Mouse (Mus musculus): ENCODE measurements at regions not wholly inside any gene's neighbourhood (a gene's known extent, or its start where the extent isn't known, plus 50 kb on each side); places are given as distances from the start of the nearest gene placed in this dataset.

DNA sequence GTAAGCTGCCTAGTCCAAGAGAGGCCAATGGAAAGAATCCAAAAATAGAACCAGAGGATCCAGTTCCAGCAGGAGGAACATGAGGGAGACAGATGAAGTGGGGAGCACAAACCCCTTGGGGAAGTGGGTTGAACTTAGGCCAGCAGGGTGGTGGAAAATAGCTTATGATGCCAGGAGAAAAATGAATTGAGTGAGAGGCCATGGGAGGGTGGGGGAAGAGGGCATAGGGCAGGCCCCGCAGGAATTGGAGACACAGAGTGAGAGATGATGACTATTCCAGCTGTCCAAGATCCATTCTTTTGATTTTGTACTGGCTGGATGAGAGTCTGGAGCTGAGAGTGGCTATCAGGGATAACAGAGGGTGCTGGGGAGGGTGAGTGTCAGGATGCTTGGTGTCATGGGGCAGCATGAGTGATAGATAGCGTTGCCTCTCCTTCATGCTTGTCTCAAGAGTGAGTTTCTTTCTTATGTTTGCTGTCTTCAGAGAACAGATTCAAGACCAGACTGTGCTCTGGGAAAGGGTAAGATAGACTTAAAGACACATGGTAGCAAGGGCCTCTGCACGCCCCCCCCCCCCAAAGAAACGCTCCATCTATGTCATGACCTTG, 90.3 kb upstream of the Tnp1 start:
- DNase-seq: no peak

DNA sequence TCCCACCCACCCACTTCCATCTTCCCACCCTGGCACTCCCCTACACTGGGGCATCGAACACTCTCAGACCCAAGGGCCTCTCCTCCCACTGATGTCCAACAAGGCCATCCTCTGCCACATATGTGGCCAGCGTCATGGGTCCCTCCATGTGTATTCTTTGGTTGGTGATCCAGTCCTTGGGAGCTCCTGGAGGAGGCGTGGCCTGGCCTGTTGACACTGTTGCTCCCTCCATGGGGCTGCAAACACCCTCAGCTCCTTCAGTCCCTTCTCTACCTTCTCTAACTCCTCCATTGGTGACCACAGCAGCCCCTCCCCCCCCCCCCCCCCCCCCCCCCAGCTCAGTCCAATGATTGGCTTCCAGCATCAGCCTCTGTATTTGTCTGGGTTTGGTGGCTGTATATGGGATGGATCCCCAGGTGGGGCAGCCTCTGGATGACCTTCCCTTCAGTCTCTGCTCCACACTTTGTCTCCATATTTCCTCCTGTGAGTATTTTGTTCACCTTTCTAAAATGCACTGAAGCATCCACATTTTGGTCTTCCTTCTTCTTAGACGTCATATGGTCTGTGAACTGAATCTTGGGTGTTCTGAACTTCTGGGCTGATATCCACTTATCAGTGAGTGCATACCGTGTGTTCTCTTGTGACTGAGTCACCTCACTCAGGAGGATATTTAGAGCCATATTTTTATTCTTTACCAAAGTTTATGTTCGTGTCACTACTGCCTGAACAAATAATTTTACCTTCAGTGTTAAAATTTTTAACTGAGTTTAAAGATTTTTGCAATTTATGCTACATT, 82.1 kb upstream of the Tnp1 start:
- no peak for DNase-seq

DNA sequence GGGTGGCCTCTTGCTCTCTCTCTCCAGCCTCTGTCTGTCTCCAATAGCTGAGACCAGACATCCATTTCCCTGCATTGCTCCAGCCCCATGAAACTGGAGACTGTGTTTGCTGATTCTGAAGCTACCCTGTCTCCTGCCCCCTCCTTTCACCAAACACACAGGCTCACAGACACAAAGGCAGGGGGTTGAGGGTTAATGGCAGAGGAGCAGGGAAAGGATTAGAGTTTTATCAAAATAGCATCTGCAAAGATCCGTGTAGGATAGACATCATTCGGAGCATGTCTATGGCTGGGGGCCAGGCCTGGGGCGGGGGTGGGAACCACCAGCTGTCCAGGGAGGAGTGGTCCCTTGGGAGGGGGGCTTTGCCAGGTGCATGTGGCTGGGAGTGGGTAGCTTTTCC, 73.9 kb upstream of the Tnp1 start:
- no peak for DNase-seq

DNA sequence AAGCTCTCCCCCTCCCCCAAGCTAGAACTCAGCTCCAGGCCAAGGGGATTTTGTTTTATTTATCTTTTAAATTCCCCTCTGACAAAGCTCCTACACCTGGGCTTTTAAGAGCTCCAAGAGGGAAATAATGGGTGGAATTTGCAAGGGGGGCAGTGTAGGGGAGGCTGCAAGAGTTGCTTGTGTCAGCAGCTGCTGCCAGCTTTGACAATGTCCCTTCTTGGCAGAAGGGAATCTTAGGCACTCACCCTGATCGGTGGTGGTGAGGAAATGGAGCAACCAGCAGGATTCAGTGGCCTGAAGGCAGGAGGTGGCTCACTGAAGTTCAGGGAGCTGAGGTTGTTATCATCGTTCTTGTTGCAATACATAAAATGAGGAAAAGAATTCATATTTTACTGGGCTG, 72.8 kb upstream of the Tnp1 start:
- no peak for DNase-seq

DNA sequence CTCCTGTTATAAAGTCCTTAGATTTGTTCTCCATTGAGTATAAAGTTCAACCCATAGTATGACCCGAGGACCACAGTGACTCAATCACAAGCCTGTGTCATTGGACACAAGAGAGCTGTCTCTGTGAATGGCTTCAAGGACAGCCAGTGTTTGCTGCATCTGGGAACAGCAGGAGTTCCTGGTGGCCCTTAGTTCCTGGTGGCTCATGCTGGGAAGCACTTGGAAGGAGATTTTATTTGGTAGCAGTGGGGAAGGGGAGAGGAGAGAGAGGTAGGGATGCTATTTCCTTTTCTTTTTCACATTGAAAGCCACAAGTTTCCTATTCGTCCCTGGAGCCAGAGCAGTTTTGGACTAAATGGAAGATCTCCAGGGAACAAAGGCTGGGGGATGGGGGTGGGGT, 69.2 kb upstream of the Tnp1 start:
- DNase-seq: no peak

DNA sequence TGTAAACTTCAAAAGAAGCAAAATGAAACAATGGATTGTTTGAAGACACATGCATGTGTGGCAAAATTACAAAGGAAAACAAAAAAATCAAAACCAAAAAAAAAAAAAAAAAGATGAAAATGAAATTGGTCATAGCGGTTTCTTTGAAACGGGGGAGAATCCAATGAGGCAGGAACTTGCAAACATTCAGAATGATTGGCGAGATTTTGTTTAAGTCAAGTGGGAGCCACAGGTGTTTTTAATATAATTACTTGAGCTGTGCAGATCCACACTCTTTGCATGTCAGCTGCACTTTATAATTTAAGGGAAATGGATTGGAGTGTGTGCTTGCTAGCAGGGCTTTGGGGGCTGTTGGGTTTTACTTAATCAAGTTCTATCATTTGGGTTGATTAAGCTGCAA, 67.7 kb upstream of the Tnp1 start:
- no peak for DNase-seq

DNA sequence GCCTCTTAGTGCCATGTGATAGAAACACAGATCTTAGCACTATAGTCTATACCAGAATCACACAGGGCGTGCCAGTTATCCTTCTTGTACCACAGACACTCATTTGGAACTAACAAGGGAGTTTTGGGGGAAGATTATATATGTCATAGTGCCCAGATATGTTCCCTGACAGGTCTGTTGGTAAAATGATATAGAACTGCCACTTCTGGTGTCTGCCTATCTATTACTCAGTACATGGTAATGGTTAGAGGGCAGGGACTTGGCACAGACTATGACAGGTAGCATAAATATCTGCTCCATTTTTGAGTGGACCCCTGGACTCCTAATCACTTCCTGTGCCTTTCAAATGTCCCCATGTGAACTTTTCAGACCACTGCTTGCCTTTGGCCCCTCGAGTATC, 63.8 kb upstream of the Tnp1 start:
- no peak for DNase-seq

DNA sequence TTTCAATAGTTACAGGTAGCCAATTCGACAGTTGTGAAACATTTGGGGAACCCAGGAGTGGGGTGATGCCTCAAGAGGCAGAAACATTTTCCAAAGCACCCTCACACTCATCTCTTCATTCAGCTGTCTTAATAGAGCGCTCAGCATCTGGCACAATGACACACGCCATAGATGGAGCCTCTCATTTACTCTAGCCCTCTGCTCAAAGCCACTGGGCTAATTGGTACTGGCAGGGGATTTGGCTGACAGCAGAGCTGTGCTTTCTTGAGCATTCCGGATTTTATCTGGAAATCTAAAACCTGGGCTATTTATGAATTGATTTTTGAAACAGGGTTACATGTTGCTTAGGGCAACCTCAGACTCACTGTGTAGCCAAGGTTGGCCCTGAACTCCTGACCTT, 61.4 kb upstream of the Tnp1 start:
- DNase-seq: no peak

DNA sequence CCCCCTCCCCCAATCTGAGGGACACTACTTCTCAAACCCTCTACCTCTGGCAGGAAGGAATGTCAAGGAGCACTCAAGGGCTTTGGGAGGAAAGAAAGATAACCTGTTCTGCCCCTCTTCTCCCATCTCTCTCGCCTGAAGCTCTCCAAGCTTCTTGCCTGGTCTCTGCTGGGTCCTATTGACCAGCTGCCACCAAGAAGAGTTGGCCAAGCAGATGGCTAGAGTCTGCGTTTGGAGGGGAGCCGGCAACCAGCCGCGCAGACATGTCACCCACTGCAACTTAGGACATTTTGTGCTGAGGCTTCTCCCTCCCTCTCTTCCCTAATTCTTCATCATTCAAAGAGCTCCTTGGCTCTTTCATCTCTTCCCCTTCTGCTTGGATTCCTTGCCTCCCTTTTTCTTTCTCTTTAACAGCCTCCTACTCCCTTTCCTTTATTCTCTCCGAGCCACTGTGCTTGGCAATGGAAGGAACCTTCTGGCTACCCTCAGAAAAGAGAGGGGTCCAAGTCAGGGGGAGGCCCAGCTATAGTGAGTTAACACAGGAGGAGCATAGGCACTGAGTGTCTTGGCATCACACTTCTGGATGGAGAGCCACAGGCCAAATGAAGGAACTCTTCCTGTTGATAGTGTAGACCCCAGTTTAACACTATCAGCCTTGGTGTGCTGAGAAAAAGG, 60.1 kb upstream of the Tnp1 start:
- no peak for DNase-seq

DNA sequence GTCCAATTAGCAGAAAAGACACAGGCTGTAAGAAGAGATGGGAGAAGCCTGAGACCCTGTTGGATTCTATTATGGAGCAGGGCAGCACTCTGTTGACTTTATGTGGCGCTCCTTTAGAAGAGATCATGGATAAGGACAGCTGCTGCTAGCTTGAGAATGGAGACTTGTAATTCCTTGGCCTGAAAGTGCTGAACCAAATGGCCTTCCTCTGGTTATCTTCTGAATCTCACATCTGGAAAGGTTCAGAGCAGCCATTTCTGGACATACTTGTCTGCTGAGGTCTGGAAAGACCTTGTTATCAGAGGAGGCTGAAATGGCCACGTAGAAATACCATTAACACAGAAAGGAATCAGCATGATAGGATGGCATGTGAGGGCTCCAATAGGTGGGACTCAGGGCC, 59.5 kb upstream of the Tnp1 start:
- DNase-seq: no peak

DNA sequence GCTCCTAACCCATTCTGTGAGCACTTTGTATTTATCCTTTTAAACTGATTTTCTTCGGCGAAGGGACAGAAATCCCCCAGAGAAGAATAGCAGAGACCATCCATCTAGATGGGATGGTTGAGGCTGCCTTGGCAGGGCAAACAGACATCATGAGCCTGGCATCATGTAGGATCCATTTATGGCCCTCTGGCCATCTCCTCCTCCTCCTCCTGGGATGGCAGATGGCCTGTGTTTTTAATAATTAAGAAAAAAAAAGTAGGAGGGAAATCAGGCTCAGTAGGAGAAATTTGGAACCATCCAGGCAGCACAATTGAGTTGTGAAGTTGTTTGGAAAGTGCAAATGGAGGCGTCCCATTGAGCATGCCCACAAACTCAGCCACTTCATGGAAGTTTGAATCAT, 58.8 kb upstream of the Tnp1 start:
- no peak for DNase-seq

DNA sequence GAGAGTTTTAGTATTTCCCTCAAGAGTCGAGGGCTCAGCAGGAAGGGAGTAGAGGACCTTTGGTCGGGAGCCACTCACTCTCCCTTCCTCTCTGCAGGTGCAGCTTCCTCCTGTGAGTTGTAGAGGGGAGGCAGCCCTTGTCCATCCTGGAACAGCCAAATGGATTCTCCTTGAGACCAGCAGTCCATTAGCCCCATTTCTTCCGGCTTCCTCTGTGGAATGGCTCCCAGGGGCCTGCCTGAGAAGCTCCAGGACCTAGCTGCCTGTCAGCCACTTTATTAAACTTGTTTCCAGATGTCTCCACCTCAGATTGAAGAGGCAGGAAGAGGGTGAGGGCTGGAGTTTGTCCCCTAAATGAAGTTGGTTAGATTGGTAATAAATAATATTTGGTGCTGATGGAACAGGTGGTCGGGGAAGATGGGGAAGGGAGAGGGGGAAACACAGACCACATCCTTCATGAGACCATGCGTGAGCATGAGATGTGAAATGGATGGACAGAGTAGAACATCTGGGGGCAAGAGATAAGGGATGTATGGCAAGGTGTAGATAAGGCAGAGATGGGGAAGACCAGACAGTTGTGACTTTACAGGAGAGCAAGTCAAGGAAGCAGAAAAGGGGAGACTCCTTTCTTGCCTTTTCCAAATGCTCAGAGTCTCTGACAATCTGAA, 56.7 kb upstream of the Tnp1 start:
- DNase-seq: no peak

DNA sequence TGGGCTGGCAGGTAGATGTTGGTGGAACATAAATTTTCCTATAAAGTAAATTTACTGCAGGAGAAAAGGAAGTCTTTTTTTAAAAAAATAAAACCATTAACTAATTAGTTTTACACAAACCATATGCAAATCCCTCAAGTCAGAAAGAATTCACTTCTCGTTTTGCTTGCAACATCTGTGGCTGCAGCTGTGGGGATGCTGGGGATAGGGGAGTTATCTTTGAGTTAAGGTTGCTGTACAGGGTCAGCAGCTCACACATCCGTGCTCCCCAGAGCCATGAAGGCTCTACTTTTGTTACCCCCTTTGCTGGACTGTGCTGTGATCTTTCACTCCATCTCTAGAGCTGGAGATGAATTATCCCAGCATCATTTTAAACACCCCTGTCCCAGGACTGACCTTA, 54.4 kb upstream of the Tnp1 start:
- no peak for DNase-seq

Small RNA genes in the stretch of these regions (microRNA-seq; reads per million reads assigned to microRNA genes)
- 0 reads per million in 2 experiments for gene Mir6351
